Mouse (Mus musculus) midbrain, embryonic 11.5 days (tissue): ENCODE results near the gene Gm48552. TPM values are rescaled to one million over a fixed set of nuclear protein-coding genes. Genes with fewer than 3 reads are reported as not detected.

Experiments
- ATAC-seq: fragments of 200-750 bp; cut with Nextera tagmentation; 2 replicates; pipeline ENCODE4 v1.8.0; 2017; ENCODE audit warnings: moderate TSS enrichment, moderate library complexity; ENCODE audit not compliant: low FRiP score
- DNase-seq: peaks from one replicate; pipeline ENCODE4 v3.0.0; 2015; ENCODE audit warnings: low spot score; ENCODE audit errors: missing footprints
- H3K27ac ChIP-seq: fragments of 300-500 bp; sonication (generic); 2 replicates; pipeline ENCODE4 v1.5.1; 2014; ENCODE audit warnings: low read depth, low read length
- H3K27me3 ChIP-seq: fragments of 300-500 bp; sonication (generic); 2 replicates; pipeline ENCODE4 v1.6.1; 2014; ENCODE audit warnings: mild to moderate bottlenecking, low read length, moderate library complexity, mixed read lengths; ENCODE audit not compliant: control insufficient read depth, insufficient read depth
- H3K36me3 ChIP-seq: fragments of 300-500 bp; sonication (generic); 2 replicates; pipeline ENCODE4 v1.6.1; 2014; ENCODE audit warnings: mild to moderate bottlenecking, low read length, moderate library complexity, mixed read lengths; ENCODE audit not compliant: control insufficient read depth, insufficient read depth
- H3K4me1 ChIP-seq: fragments of 300-500 bp; sonication (generic); 2 replicates; pipeline ENCODE4 v1.6.1; 2014; ENCODE audit warnings: low read length; ENCODE audit not compliant: control insufficient read depth, insufficient read depth
- H3K4me2 ChIP-seq: fragments of 300-500 bp; sonication (generic); 2 replicates; pipeline ENCODE4 v1.6.1; 2014; ENCODE audit warnings: mild to moderate bottlenecking, moderate library complexity
- H3K4me3 ChIP-seq: fragments of 300-500 bp; sonication (generic); 2 replicates; pipeline ENCODE4 v1.5.1; 2014; ENCODE audit warnings: low read depth, low read length
- H3K9ac ChIP-seq: fragments of 300-500 bp; sonication (generic); 2 replicates; pipeline ENCODE4 v1.6.1; 2014; ENCODE audit warnings: low read length
- H3K9me3 ChIP-seq: fragments of 300-500 bp; sonication (generic); 2 replicates; pipeline ENCODE4 v1.6.1; 2016; ENCODE audit warnings: low read length; ENCODE audit not compliant: control insufficient read depth
- WGBS: fragments of 180-500 bp; shearing (Covaris S2); extraction: QIAGEN DNeasy Blood & Tissue Kit; methylation state at CpG from one replicate; pipeline ENCODE4 v1.1.7; 2014; 5-methylcytosine and 5-hydroxymethylcytosine counted together
- polyA plus RNA-seq: library from polyadenylated mRNA; unstranded; fragments of >200 nt; fragmentation: Nextera tagmentation; extraction: Ambion mirVana; gene quantifications from 2 replicates; pipeline ENCODE4 v1.2.1, GENCODE M21; 2014

Gene Gm48552
- polyA plus RNA-seq, 1 experiment from 2014 or later = 0.20 TPM

GRCm38 (mm10) chr10:81349961-81350350 is 38.8 kb upstream of the Gm48552 start:
- H3K36me3 ChIP-seq = no peaks in the 10 kb centered on the region
- DNase-seq (no peak), ATAC-seq (peak; percentile 49)
- H3K9ac ChIP-seq = peak overlapping the region; percentile 90
- H3K4me3 ChIP-seq = peak overlapping the region; percentile 92
- H3K27ac ChIP-seq = no peak overlapping the region; the same call in 1 of the 2 replicates
- 2% methylated on average over 29 of the region's 29 CpGs for WGBS
- H3K4me2 ChIP-seq = peak overlapping the region; percentile 92
- H3K4me1 ChIP-seq = peaks cover 25% of the 10 kb centered on the region
- H3K27me3 ChIP-seq = peaks cover 8% of the 10 kb centered on the region
- H3K9me3 ChIP-seq = no peaks in the 10 kb centered on the region

- Histone ChIP-seq H3K27ac (no peak within 1 kb of the TSS; the same call in 1 of the 2 replicates), H3K9ac (peak within 1 kb of the TSS; percentile 90), H3K27me3 (peaks cover 8% of the 10 kb centered on the region), H3K4me1 (peaks cover 25% of the 10 kb centered on the region), H3K9me3 (no peaks in the 10 kb centered on the region), H3K36me3 (no peaks in the 10 kb centered on the region), H3K4me2 (peak within 1 kb of the TSS; percentile 92), H3K4me3 (peak within 1 kb of the TSS; percentile 92)
- under 1% methylated on average over 54 of the region's 54 CpGs for WGBS
- ATAC-seq (peak; percentile 95), DNase-seq (peak; percentile 99)
Observed at GRCm38 (mm10) chr10:81350351-81351063, 38.3 kb upstream of the Gm48552 start, which contains the start of gene Hmg20b. TSS of gene Hmg20b (minus strand) at chr10:81350480.

GRCm38 (mm10) chr10:81351678-81352291 is 37.0 kb upstream of the Gm48552 start:
- H3K27ac ChIP-seq = no peak overlapping the region
- no peak overlapping the region for H3K9ac ChIP-seq
- ATAC-seq (no peak), DNase-seq (peak; percentile 79)
- no peak overlapping the region for H3K4me3 ChIP-seq
- H3K27me3 ChIP-seq = peaks cover 5% of the 10 kb centered on the region; the same call in 1 of the 2 replicates
- 27% methylated on average over 9 of the region's 9 CpGs for WGBS
- no peaks in the 10 kb centered on the region for H3K9me3 ChIP-seq
- no peaks in the 10 kb centered on the region for H3K36me3 ChIP-seq
- H3K4me1 ChIP-seq = peaks cover 20% of the 10 kb centered on the region
- H3K4me2 ChIP-seq = no peak overlapping the region

GRCm38 (mm10) chr10:81354738-81355477 is 33.9 kb upstream of the Gm48552 start:
- H3K9me3 ChIP-seq = no peaks in the 10 kb centered on the region
- peaks cover 20% of the 10 kb centered on the region for H3K4me1 ChIP-seq
- no peak for ATAC-seq

GRCm38 (mm10) chr10:81355533-81355932 is 33.3 kb upstream of the Gm48552 start:
- Histone ChIP-seq H3K36me3 (no peaks in the 10 kb centered on the region), H3K4me2 (no peak overlapping the region), H3K9ac (no peak overlapping the region), H3K27me3 (no peaks in the 10 kb centered on the region), H3K9me3 (no peaks in the 10 kb centered on the region), H3K4me3 (no peak overlapping the region), H3K27ac (no peak overlapping the region), H3K4me1 (peaks cover 20% of the 10 kb centered on the region)
- ATAC-seq (no peak), DNase-seq (no peak)
- WGBS = 84% methylated on average over 4 of the region's 4 CpGs

More at GRCm38 (mm10) chr10:81354738-81355477, 33.9 kb upstream of the Gm48552 start:
- DNase-seq = no peak
- no peak overlapping the region for H3K27ac ChIP-seq
- H3K36me3 ChIP-seq = no peaks in the 10 kb centered on the region
- H3K4me3 ChIP-seq = no peak overlapping the region
- WGBS = 62% methylated on average over 9 of the region's 9 CpGs
- no peak overlapping the region for H3K4me2 ChIP-seq
- no peak overlapping the region for H3K9ac ChIP-seq
- H3K27me3 ChIP-seq = no peaks in the 10 kb centered on the region

- H3K27me3 ChIP-seq = no peaks in the 10 kb centered on the region
- no peak overlapping the region for H3K4me2 ChIP-seq
- no peaks in the 10 kb centered on the region for H3K36me3 ChIP-seq
- H3K27ac ChIP-seq = no peak overlapping the region
- H3K9me3 ChIP-seq = no peaks in the 10 kb centered on the region
- H3K4me1 ChIP-seq = peaks cover 25% of the 10 kb centered on the region
- no peak overlapping the region for H3K4me3 ChIP-seq
- WGBS = 60% methylated on average over 12 of the region's 12 CpGs
- ATAC-seq = peak; percentile 1; the same call in 1 of the 2 replicates
- peak; percentile 82 for DNase-seq
- no peak overlapping the region for H3K9ac ChIP-seq
Observed at GRCm38 (mm10) chr10:81356352-81356990, 32.3 kb upstream of the Gm48552 start.

GRCm38 (mm10) chr10:81356991-81357844 is 31.6 kb upstream of the Gm48552 start, which contains the start of gene Mfsd12:
TSS of gene Mfsd12 (plus strand) at chr10:81357491.
- H3K27ac ChIP-seq = no peak within 1 kb of the TSS
- 2% methylated on average over 79 of the region's 79 CpGs for WGBS
- ATAC-seq = peak; percentile 92

GRCm38 (mm10) chr10:81358209-81358608 is 30.6 kb upstream of the Gm48552 start:
- no peak overlapping the region for H3K27ac ChIP-seq
- 25% methylated on average over 4 of the region's 4 CpGs for WGBS
- no peaks in the 10 kb centered on the region for H3K9me3 ChIP-seq
- H3K4me1 ChIP-seq = peaks cover 28% of the 10 kb centered on the region
- H3K4me3 ChIP-seq = peak overlapping the region; percentile 65
- peak overlapping the region; percentile 96 for H3K4me2 ChIP-seq
- peaks cover 4% of the 10 kb centered on the region; the same call in 1 of the 2 replicates for H3K27me3 ChIP-seq
- H3K9ac ChIP-seq = peak overlapping the region; percentile 78; the same call in 1 of the 2 replicates
- H3K36me3 ChIP-seq = no peaks in the 10 kb centered on the region
- no peak for DNase-seq
- ATAC-seq = no peak

More at GRCm38 (mm10) chr10:81356991-81357844, 31.6 kb upstream of the Gm48552 start, which contains the start of gene Mfsd12:
- no peaks in the 10 kb centered on the region for H3K9me3 ChIP-seq
- H3K4me2 ChIP-seq = peak within 1 kb of the TSS; percentile 96
- peak within 1 kb of the TSS; percentile 65 for H3K4me3 ChIP-seq
- peaks cover 25% of the 10 kb centered on the region for H3K4me1 ChIP-seq
- peak within 1 kb of the TSS; percentile 78 for H3K9ac ChIP-seq
- DNase-seq = peak; percentile 98
- no peaks in the 10 kb centered on the region for H3K27me3 ChIP-seq
- no peaks in the 10 kb centered on the region for H3K36me3 ChIP-seq
